Mouse (Mus musculus) left cerebral cortex, adult 11 months (tissue): Measurements from ENCODE around the gene Nova2.

Experiments used
- DNase-seq: peaks from one replicate; pipeline ENCODE4 v3.0.0; 2022; ENCODE audit warnings: low spot score

Gene Nova2

GRCm38 (mm10) chr7:18987100-18987499 lies 61.4 kb downstream of the Nova2 start, which contains the start of gene Nanos2:
Nanos2 (plus strand) TSS chr7:18987400.
- DNase-seq: no peak

GRCm38 (mm10) chr7:18987747-18988146 lies 62.1 kb downstream of the Nova2 start:
- no peak for DNase-seq

GRCm38 (mm10) chr7:18988780-18989179 lies 63.1 kb downstream of the Nova2 start:
- no peak for DNase-seq

GRCm38 (mm10) chr7:18989995-18990394 lies 64.3 kb downstream of the Nova2 start:
- no peak for DNase-seq

- DNase-seq: peak; percentile 100
Observed at GRCm38 (mm10) chr7:18990601-18991295, 65.1 kb downstream of the Nova2 start, which contains the start of gene Mypop. Mypop (plus strand) TSS chr7:18991245.

- no peak for DNase-seq
Observed at GRCm38 (mm10) chr7:18991660-18992293, 66.1 kb downstream of the Nova2 start.

GRCm38 (mm10) chr7:18992294-18992675 lies 66.6 kb downstream of the Nova2 start:
- no peak for DNase-seq

GRCm38 (mm10) chr7:18993036-18993435 lies 67.3 kb downstream of the Nova2 start:
- no peak for DNase-seq

GRCm38 (mm10) chr7:18998835-18999234 lies 73.1 kb downstream of the Nova2 start:
- no peak for DNase-seq

- DNase-seq: no peak
Observed at GRCm38 (mm10) chr7:19000421-19000820, 74.7 kb downstream of the Nova2 start.

GRCm38 (mm10) chr7:19001066-19001806 lies 75.5 kb downstream of the Nova2 start:
- DNase-seq: no peak

- no peak for DNase-seq
Observed at GRCm38 (mm10) chr7:19001807-19002085, 76.1 kb downstream of the Nova2 start.

- DNase-seq: no peak
Observed at GRCm38 (mm10) chr7:19002115-19002514, 76.4 kb downstream of the Nova2 start.

GRCm38 (mm10) chr7:19002848-19003498 lies 77.3 kb downstream of the Nova2 start:
- peak; percentile 85 for DNase-seq

- peak; percentile 89 for DNase-seq
Observed at GRCm38 (mm10) chr7:19003902-19004630, 78.4 kb downstream of the Nova2 start, which contains the start of gene Irf2bp1. Irf2bp1 (plus strand) TSS chr7:19004044.

GRCm38 (mm10) chr7:19004631-19005079 lies 79.0 kb downstream of the Nova2 start:
- DNase-seq: no peak

- no peak for DNase-seq
Observed at GRCm38 (mm10) chr7:19005417-19006121, 79.9 kb downstream of the Nova2 start.

GRCm38 (mm10) chr7:19006476-19006875 lies 80.8 kb downstream of the Nova2 start:
- DNase-seq: no peak

GRCm38 (mm10) chr7:19007026-19007977 lies 81.6 kb downstream of the Nova2 start:
- no peak for DNase-seq

- no peak for DNase-seq
Observed at GRCm38 (mm10) chr7:19010581-19010980, 84.9 kb downstream of the Nova2 start.
